Mouse (Mus musculus) CH12.LX (cell line): ENCODE results near the gene Cyp8b1.

ENCODE experiments used
- CHD1 ChIP-seq: IDR thresholded peaks from 2 replicates; pipeline ENCODE4 v1.6.1; 2012; ENCODE audit warnings: low read depth, low read length, improper control_type of control experiment, inconsistent platforms
- CTCF ChIP-seq, 2 experiments: IDR thresholded peaks in 1 of 2; conservative IDR thresholded peaks in 1 of 2; 2 replicates each; pipeline ENCODE4 v1.5.1; 2011 to 2012; ENCODE audit warnings: low read depth in 2 of 2, low read length in 2 of 2, improper control_type of control experiment in 1 of 2, inconsistent platforms in 1 of 2, mild to moderate bottlenecking in 1 of 2, moderate library complexity in 1 of 2
- ETS1 ChIP-seq: conservative IDR thresholded peaks from 2 replicates; pipeline ENCODE4 v1.6.1; 2012; ENCODE audit warnings: low read depth, mild to moderate bottlenecking, inconsistent platforms, low read length, improper control_type of control experiment, moderate library complexity
- POLR2A ChIP-seq: IDR thresholded peaks from 2 replicates; pipeline ENCODE4 v1.6.1; 2011; ENCODE audit warnings: low read depth, mild to moderate bottlenecking, improper control_type of control experiment, low read length
- POLR2AphosphoS2 ChIP-seq: IDR thresholded peaks from 2 replicates; pipeline ENCODE4 v1.6.1; 2011; ENCODE audit warnings: low read depth, low read length, improper control_type of control experiment
- SIN3A ChIP-seq: IDR thresholded peaks from 2 replicates; pipeline ENCODE4 v1.6.1; 2012; ENCODE audit warnings: low read length, improper control_type of control experiment, inconsistent platforms
- UBTF ChIP-seq: IDR thresholded peaks from 2 replicates; pipeline ENCODE4 v1.6.1; 2012; ENCODE audit warnings: low read depth, mild to moderate bottlenecking, inconsistent platforms, low read length, improper control_type of control experiment, moderate library complexity
- ZMIZ1 ChIP-seq: IDR thresholded peaks from 2 replicates; pipeline ENCODE4 v1.6.1; 2012; ENCODE audit warnings: low read depth, mild to moderate bottlenecking, inconsistent platforms, low read length, improper control_type of control experiment

DNA sequence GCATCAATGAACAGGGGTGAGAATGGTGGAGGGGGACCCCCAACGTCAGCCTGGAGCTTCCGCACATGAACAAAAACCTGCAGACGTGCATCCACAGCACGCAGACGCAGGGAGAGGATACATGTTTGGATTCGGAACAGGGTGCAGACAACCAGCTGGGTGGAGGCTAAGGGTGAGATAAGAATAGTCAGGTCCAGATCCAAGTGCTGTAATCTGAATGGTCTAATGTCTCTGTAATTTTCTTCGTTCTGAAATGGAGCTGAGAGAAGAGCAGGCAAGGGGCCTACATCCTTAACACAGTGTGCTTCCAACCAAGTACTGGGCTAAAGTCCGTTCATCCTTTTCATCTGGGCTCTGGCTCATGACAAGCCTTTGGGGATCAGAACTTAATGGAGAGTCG, 24.8 kb downstream of the Cyp8b1 start:
- no peak for TF ChIP-seq ETS1
- TF ChIP-seq SIN3A: no peak
- no peak for TF ChIP-seq UBTF
- TF ChIP-seq ZMIZ1: no peak
- TF ChIP-seq POLR2A: no peak
- TF ChIP-seq POLR2AphosphoS2: no peak
- TF ChIP-seq CTCF (conservative IDR thresholded peaks at IDR 0.05 in 1 of 2, IDR thresholded peaks at IDR 0.05 in 1 of 2; ENCODE audit: low read depth in 2 of 2, low read length in 2 of 2): no peak
- no peak for TF ChIP-seq CHD1
